Mouse (Mus musculus): ENCODE results near the gene Usp15. TPM values are rescaled to one million over a fixed set of nuclear protein-coding genes. Genes with fewer than 3 reads are reported as not detected.

The Usp15 gene
- polyA plus RNA-seq, 1 experiment from 2014 or later = 85.9 TPM

- H3K27me3 ChIP-seq (ENCODE audit: control insufficient read depth, insufficient read depth, low read length) = no peaks in the 10 kb centered on the region
- H3K36me3 ChIP-seq (ENCODE audit: control insufficient read depth, insufficient read depth, low read length) = no peaks in the 10 kb centered on the region
- no peak overlapping the region for H3K27ac ChIP-seq (ENCODE audit: low read depth, low read length)
- no peak overlapping the region for H3K4me3 ChIP-seq (ENCODE audit: low read depth, low read length)
- ATAC-seq (replicated peaks; ENCODE audit: insufficient number of reproducible peaks, low FRiP score, low TSS enrichment) = no peak
- no peak overlapping the region for H3K4me2 ChIP-seq
- H3K9me3 ChIP-seq (replicated peaks; ENCODE audit: control insufficient read depth, low read length) = no peaks in the 10 kb centered on the region
- no peak overlapping the region for H3K9ac ChIP-seq (ENCODE audit: low read depth, low read length)
- WGBS (ENCODE audit: insufficient replicate concordance) = 90% methylated on average over 8 of the region's 8 CpGs
- peaks cover 13% of the 10 kb centered on the region for H3K4me1 ChIP-seq (ENCODE audit: control insufficient read depth, insufficient read depth, low read length)
Measured at GRCm38 (mm10) chr10:123144256-123144655, 52.5 kb downstream of the Usp15 start.

- ATAC-seq (replicated peaks; ENCODE audit: insufficient number of reproducible peaks, low FRiP score, low TSS enrichment) = no peak
- Histone ChIP-seq H3K4me3 (ENCODE audit: low read depth, low read length) (no peak overlapping the region), H3K9ac (ENCODE audit: low read depth, low read length) (no peak overlapping the region), H3K36me3 (ENCODE audit: control insufficient read depth, insufficient read depth, low read length) (no peaks in the 10 kb centered on the region), H3K9me3 (replicated peaks; ENCODE audit: control insufficient read depth, low read length) (no peaks in the 10 kb centered on the region), H3K4me2 (no peak overlapping the region), H3K27me3 (ENCODE audit: control insufficient read depth, insufficient read depth, low read length) (no peaks in the 10 kb centered on the region), H3K4me1 (ENCODE audit: control insufficient read depth, insufficient read depth, low read length) (0 out of 2 replicates have a peak, but pooled peaks cover 6% of the 10 kb centered on the region), H3K27ac (ENCODE audit: low read depth, low read length) (no peak overlapping the region)
- 94% methylated on average over 5 of the region's 5 CpGs for WGBS (ENCODE audit: insufficient replicate concordance)
Measured at GRCm38 (mm10) chr10:123142395-123143050, 54.3 kb downstream of the Usp15 start.

GRCm38 (mm10) chr10:123135818-123136217, 61.0 kb downstream of the Usp15 start:
- ATAC-seq (replicated peaks; ENCODE audit: insufficient number of reproducible peaks, low FRiP score, low TSS enrichment) = 0 out of 2 replicates have a peak, but pooled peaks have one; percentile 31
- Histone ChIP-seq H3K27me3 (ENCODE audit: control insufficient read depth, insufficient read depth, low read length) (no peaks in the 10 kb centered on the region), H3K9me3 (replicated peaks; ENCODE audit: control insufficient read depth, low read length) (no peaks in the 10 kb centered on the region), H3K36me3 (ENCODE audit: control insufficient read depth, insufficient read depth, low read length) (peaks cover 6% of the 10 kb centered on the region), H3K4me3 (ENCODE audit: low read depth, low read length) (no peak overlapping the region), H3K9ac (ENCODE audit: low read depth, low read length) (no peak overlapping the region), H3K4me1 (ENCODE audit: control insufficient read depth, insufficient read depth, low read length) (0 out of 2 replicates have a peak, but pooled peaks cover 1% of the 10 kb centered on the region), H3K27ac (ENCODE audit: low read depth, low read length) (no peak overlapping the region), H3K4me2 (no peak overlapping the region)
- WGBS (ENCODE audit: insufficient replicate concordance) = 78% methylated on average over 10 of the region's 10 CpGs

- 93% methylated on average over 10 of the region's 10 CpGs for WGBS (ENCODE audit: insufficient replicate concordance)
- Histone ChIP-seq H3K4me2 (no peak overlapping the region), H3K9me3 (replicated peaks; ENCODE audit: control insufficient read depth, low read length) (no peaks in the 10 kb centered on the region), H3K4me3 (ENCODE audit: low read depth, low read length) (no peak overlapping the region), H3K27ac (ENCODE audit: low read depth, low read length) (no peak overlapping the region), H3K4me1 (ENCODE audit: control insufficient read depth, insufficient read depth, low read length) (no peaks in the 10 kb centered on the region), H3K27me3 (ENCODE audit: control insufficient read depth, insufficient read depth, low read length) (no peaks in the 10 kb centered on the region), H3K9ac (ENCODE audit: low read depth, low read length) (no peak overlapping the region), H3K36me3 (ENCODE audit: control insufficient read depth, insufficient read depth, low read length) (peaks cover 15% of the 10 kb centered on the region)
- no peak for ATAC-seq (replicated peaks; ENCODE audit: insufficient number of reproducible peaks, low FRiP score, low TSS enrichment)
Measured at GRCm38 (mm10) chr10:123131487-123131886, 65.3 kb downstream of the Usp15 start.

GRCm38 (mm10) chr10:123120666-123121392, 76.0 kb downstream of the Usp15 start:
- H3K9ac ChIP-seq (ENCODE audit: low read depth, low read length) = no peak overlapping the region
- WGBS (ENCODE audit: insufficient replicate concordance) = 96% methylated on average over 14 of the region's 14 CpGs
- no peak for ATAC-seq (replicated peaks; ENCODE audit: insufficient number of reproducible peaks, low FRiP score, low TSS enrichment)
- H3K27me3 ChIP-seq (ENCODE audit: control insufficient read depth, insufficient read depth, low read length) = no peaks in the 10 kb centered on the region
- no peaks in the 10 kb centered on the region for H3K9me3 ChIP-seq (replicated peaks; ENCODE audit: control insufficient read depth, low read length)
- peaks cover 23% of the 10 kb centered on the region for H3K36me3 ChIP-seq (ENCODE audit: control insufficient read depth, insufficient read depth, low read length)
- H3K4me1 ChIP-seq (ENCODE audit: control insufficient read depth, insufficient read depth, low read length) = no peaks in the 10 kb centered on the region
- no peak overlapping the region for H3K4me3 ChIP-seq (ENCODE audit: low read depth, low read length)
- H3K27ac ChIP-seq (ENCODE audit: low read depth, low read length) = no peak overlapping the region
- H3K4me2 ChIP-seq = no peak overlapping the region

- no peaks in the 10 kb centered on the region for H3K9me3 ChIP-seq (replicated peaks; ENCODE audit: control insufficient read depth, low read length)
- H3K9ac ChIP-seq (ENCODE audit: low read depth, low read length) = no peak overlapping the region
- no peak overlapping the region for H3K4me2 ChIP-seq
- no peaks in the 10 kb centered on the region for H3K27me3 ChIP-seq (ENCODE audit: control insufficient read depth, insufficient read depth, low read length)
- no peak overlapping the region for H3K4me3 ChIP-seq (ENCODE audit: low read depth, low read length)
- no peak overlapping the region for H3K27ac ChIP-seq (ENCODE audit: low read depth, low read length)
- H3K4me1 ChIP-seq (ENCODE audit: control insufficient read depth, insufficient read depth, low read length) = no peaks in the 10 kb centered on the region
- no peak for ATAC-seq (replicated peaks; ENCODE audit: insufficient number of reproducible peaks, low FRiP score, low TSS enrichment)
- peaks cover 22% of the 10 kb centered on the region for H3K36me3 ChIP-seq (ENCODE audit: control insufficient read depth, insufficient read depth, low read length)
- WGBS (ENCODE audit: insufficient replicate concordance) = 85% methylated on average over 14 of the region's 14 CpGs
Measured at GRCm38 (mm10) chr10:123116861-123117260, 79.9 kb downstream of the Usp15 start.

GRCm38 (mm10) chr10:123113466-123113865, 83.3 kb downstream of the Usp15 start:
- Histone ChIP-seq H3K4me2 (no peak overlapping the region), H3K36me3 (ENCODE audit: control insufficient read depth, insufficient read depth, low read length) (peaks cover 17% of the 10 kb centered on the region), H3K4me1 (ENCODE audit: control insufficient read depth, insufficient read depth, low read length) (no peaks in the 10 kb centered on the region), H3K27ac (ENCODE audit: low read depth, low read length) (no peak overlapping the region), H3K9me3 (replicated peaks; ENCODE audit: control insufficient read depth, low read length) (no peaks in the 10 kb centered on the region), H3K4me3 (ENCODE audit: low read depth, low read length) (no peak overlapping the region), H3K27me3 (ENCODE audit: control insufficient read depth, insufficient read depth, low read length) (no peaks in the 10 kb centered on the region), H3K9ac (ENCODE audit: low read depth, low read length) (no peak overlapping the region)
- no peak for ATAC-seq (replicated peaks; ENCODE audit: insufficient number of reproducible peaks, low FRiP score, low TSS enrichment)
- 91% methylated on average over 8 of the region's 8 CpGs for WGBS (ENCODE audit: insufficient replicate concordance)

GRCm38 (mm10) chr10:123112787-123113168, 84.0 kb downstream of the Usp15 start:
- H3K27me3 ChIP-seq (ENCODE audit: control insufficient read depth, insufficient read depth, low read length) = no peaks in the 10 kb centered on the region
- no peak overlapping the region for H3K4me2 ChIP-seq
- no peak overlapping the region for H3K9ac ChIP-seq (ENCODE audit: low read depth, low read length)
- H3K4me1 ChIP-seq (ENCODE audit: control insufficient read depth, insufficient read depth, low read length) = no peaks in the 10 kb centered on the region
- no peaks in the 10 kb centered on the region for H3K9me3 ChIP-seq (replicated peaks; ENCODE audit: control insufficient read depth, low read length)
- H3K4me3 ChIP-seq (ENCODE audit: low read depth, low read length) = no peak overlapping the region
- no peak for ATAC-seq (replicated peaks; ENCODE audit: insufficient number of reproducible peaks, low FRiP score, low TSS enrichment)
- 91% methylated on average over 9 of the region's 9 CpGs for whole genome bisulfite sequencing (ENCODE audit: insufficient replicate concordance)
- H3K36me3 ChIP-seq (ENCODE audit: control insufficient read depth, insufficient read depth, low read length) = peaks cover 17% of the 10 kb centered on the region
- H3K27ac ChIP-seq (ENCODE audit: low read depth, low read length) = no peak overlapping the region

All from heart, embryonic 11.5 days (tissue).